21 mouse cellular contexts compared by ENCODE assay signal in genomic region chr13:49348522-49348921, GRCm38 (mm10). TPM values are rescaled to one million over a fixed set of nuclear protein-coding genes. Genes with fewer than 3 reads are reported as not detected.
DNase-seq lines count a peak whose midpoint lies in the region; ATAC-seq lines count a peak whose summit lies in the region.
"Had no signal": no experiment of that assay in that cellular context is flagged by ENCODE, and none has a peak within 500 bp of the region (broad histone marks: within the 10 kb centered on the region; RNA-seq: fewer than 3 reads in every experiment).

No protein-coding gene starts in this region.

- peaks cover 90% of the 10 kb centered on the region for H3K4me1 ChIP-seq in liver, embryonic 12.5 days
- H3K4me1 ChIP-seq in liver, embryonic 11.5 days (replicated peaks; ENCODE audit: control insufficient read depth, insufficient read depth, low read length) = peaks cover 42% of the 10 kb centered on the region
- H3K4me1 ChIP-seq in megakaryocyte, embryonic 14.5 days = peaks cover 99% of the 10 kb centered on the region
- H3K4me1 ChIP-seq in kidney, embryonic 14.5 days (ENCODE audit: control insufficient read depth, insufficient read depth, low read length) = no peaks in the 10 kb centered on the region

- H3K27ac ChIP-seq in liver, embryonic 12.5 days = no peak overlapping the region
- no peak overlapping the region for H3K27ac ChIP-seq in liver, embryonic 11.5 days (ENCODE audit: low read depth, low read length)
- no peak overlapping the region for H3K27ac ChIP-seq in kidney, embryonic 14.5 days (ENCODE audit: low read depth, low read length)
- H3K27ac ChIP-seq: embryonic facial prominence, embryonic 12.5 days; forebrain, embryonic 15.5 days; heart, embryonic 13.5 days; hindbrain, embryonic 12.5 days had no signal

- no peaks in the 10 kb centered on the region for H3K9me3 ChIP-seq in liver, embryonic 12.5 days (replicated peaks)
- H3K9me3 ChIP-seq in liver, embryonic 11.5 days (ENCODE audit: control insufficient read depth, low read length) = no peaks in the 10 kb centered on the region
- H3K9me3 ChIP-seq in megakaryocyte, embryonic 14.5 days = no peaks in the 10 kb centered on the region
- no peaks in the 10 kb centered on the region for H3K9me3 ChIP-seq in kidney, embryonic 14.5 days (ENCODE audit: control insufficient read depth, low read length)
- H3K9me3 ChIP-seq: embryonic facial prominence, embryonic 12.5 days; forebrain, embryonic 15.5 days; heart, embryonic 13.5 days; hindbrain, embryonic 12.5 days had no signal

- H3K4me3 ChIP-seq in liver, embryonic 12.5 days = no peak overlapping the region
- H3K4me3 ChIP-seq in liver, embryonic 11.5 days (ENCODE audit: low read depth, low read length) = no peak overlapping the region
- H3K4me3 ChIP-seq in megakaryocyte, embryonic 14.5 days (replicated peaks) = peak overlapping the region; percentile 21
- no peak overlapping the region for H3K4me3 ChIP-seq in kidney, embryonic 14.5 days (ENCODE audit: low read length)
- H3K4me3 ChIP-seq: embryonic facial prominence, embryonic 12.5 days; forebrain, embryonic 15.5 days; heart, embryonic 13.5 days; hindbrain, embryonic 12.5 days had no signal

- DNase-seq in liver, embryonic 11.5 days (ENCODE audit: low spot score) = no peak
- peak; percentile 85 for DNase-seq in MEL-GATA-1-ER (ENCODE audit: extremely low read depth, low read depth)
- DNase-seq in kidney, adult 8-10 months = no peak
- no peak for DNase-seq in cerebellum, postnatal 10 days
- DNase-seq: adrenal gland, adult 2 months; adrenal gland, postnatal 25 days; B cell, adult 2 months; cerebellum, adult 2 months; cerebellum, postnatal 14 days; heart, postnatal 4 days had no signal

- no peak overlapping the region for H3K4me2 ChIP-seq in liver, embryonic 12.5 days
- no peak overlapping the region for H3K4me2 ChIP-seq in liver, embryonic 11.5 days
- no peak overlapping the region for H3K4me2 ChIP-seq in kidney, embryonic 14.5 days (replicated peaks; ENCODE audit: low read depth, low read length)
- H3K4me2 ChIP-seq: embryonic facial prominence, embryonic 12.5 days; forebrain, embryonic 15.5 days; heart, embryonic 13.5 days; hindbrain, embryonic 12.5 days had no signal

- H3K27me3 ChIP-seq in liver, embryonic 12.5 days (replicated peaks) = no peaks in the 10 kb centered on the region
- no peaks in the 10 kb centered on the region for H3K27me3 ChIP-seq in liver, embryonic 11.5 days (replicated peaks; ENCODE audit: control insufficient read depth, insufficient read depth, low read length)
- no peaks in the 10 kb centered on the region for H3K27me3 ChIP-seq in megakaryocyte, embryonic 14.5 days (replicated peaks)
- H3K27me3 ChIP-seq in kidney, embryonic 14.5 days (ENCODE audit: control insufficient read depth, insufficient read depth, low read length) = no peaks in the 10 kb centered on the region
- H3K27me3 ChIP-seq: embryonic facial prominence, embryonic 12.5 days; forebrain, embryonic 15.5 days; heart, embryonic 13.5 days; hindbrain, embryonic 12.5 days had no signal

- peaks cover 3% of the 10 kb centered on the region; the same call in 1 of the 2 replicates for H3K36me3 ChIP-seq in liver, embryonic 12.5 days
- no peaks in the 10 kb centered on the region; the same call in 1 of the 2 replicates for H3K36me3 ChIP-seq in liver, embryonic 11.5 days (ENCODE audit: control insufficient read depth, insufficient read depth, low read length)
- H3K36me3 ChIP-seq in megakaryocyte, embryonic 14.5 days (replicated peaks; ENCODE audit: low read length) = peaks cover 77% of the 10 kb centered on the region
- no peaks in the 10 kb centered on the region for H3K36me3 ChIP-seq in kidney, embryonic 14.5 days (ENCODE audit: control insufficient read depth, insufficient read depth, low read length)
- H3K36me3 ChIP-seq: embryonic facial prominence, embryonic 12.5 days; forebrain, embryonic 15.5 days; heart, embryonic 13.5 days; hindbrain, embryonic 12.5 days had no signal

- H3K9ac ChIP-seq in liver, embryonic 12.5 days = peak overlapping the region; percentile 18; the same call in 1 of the 2 replicates
- H3K9ac ChIP-seq in liver, embryonic 11.5 days (ENCODE audit: low read depth, low read length) = no peak overlapping the region
- no peak overlapping the region for H3K9ac ChIP-seq in kidney, embryonic 14.5 days (ENCODE audit: low read depth, low read length)
- H3K9ac ChIP-seq: embryonic facial prominence, embryonic 12.5 days; forebrain, embryonic 15.5 days; heart, embryonic 13.5 days; hindbrain, embryonic 12.5 days had no signal

- no peak for ATAC-seq in liver, embryonic 12.5 days
- no peak for ATAC-seq in liver, embryonic 11.5 days (replicated peaks; ENCODE audit: low FRiP score)
- no peak for ATAC-seq in kidney, embryonic 14.5 days (ENCODE audit: low FRiP score, low TSS enrichment)
- ATAC-seq: CD4-positive, CD25-positive, alpha-beta regulatory T cell, adult 4 months; forebrain, embryonic 15.5 days; hindbrain, embryonic 16.5 days; inflammation-experienced regulatory T-cells, adult 6 months; intestine, postnatal 0 days had no signal

- 36% methylated on average over 2 of the region's 2 CpGs for WGBS in liver, embryonic 12.5 days (ENCODE audit: insufficient replicate concordance)
- 58% methylated on average over 2 of the region's 2 CpGs for WGBS in liver, embryonic 11.5 days
- WGBS in kidney, embryonic 14.5 days = 98% methylated on average over 2 of the region's 2 CpGs

RNA-seq across cellular contexts. Expression of gene Bicd2, which starts 7.1 kb away (rescaled TPM):
- 14.7 and 15.2 TPM in 2 replicates for polyA plus RNA-seq in liver, embryonic 12.5 days (2016; fragmentation: Nextera tagmentation; extraction: Ambion mirVana)
- 22.6 TPM in 2 replicates for polyA plus RNA-seq in liver, embryonic 11.5 days (2014; fragmentation: Nextera tagmentation; extraction: Ambion mirVana)
- 21.2 and 22.5 TPM in 2 replicates for polyA plus RNA-seq in megakaryocyte, embryonic 14.5 days (2012; ENCODE audit: insufficient read depth, low replicate concordance)
- polyA plus RNA-seq in kidney, embryonic 14.5 days (2014; fragmentation: Nextera tagmentation; extraction: Ambion mirVana) = 17.1 and 26.1 TPM in 2 replicates

RNA-seq across cellular contexts. Expression of gene Fgd3, which starts 28.4 kb away (rescaled TPM):
- 0.32 and 0.49 TPM in 2 replicates for polyA plus RNA-seq in liver, embryonic 12.5 days (2016; fragmentation: Nextera tagmentation; extraction: Ambion mirVana)
- 0.74 and 0.92 TPM in 2 replicates for polyA plus RNA-seq in liver, embryonic 11.5 days (2014; fragmentation: Nextera tagmentation; extraction: Ambion mirVana)
- 9.1 and 10.4 TPM in 2 replicates for polyA plus RNA-seq in megakaryocyte, embryonic 14.5 days (2012; ENCODE audit: insufficient read depth, low replicate concordance)
- polyA plus RNA-seq in kidney, embryonic 14.5 days (2014; fragmentation: Nextera tagmentation; extraction: Ambion mirVana) = 0.20 and 0.46 TPM in 2 replicates
